Mouse (Mus musculus): Measurements from ENCODE around the gene Cux1. TPM values are rescaled to one million over a fixed set of nuclear protein-coding genes. Genes with fewer than 3 reads are reported as not detected.
A peak's percentile ranks its signal among the peaks of the same experiment; 100 is the strongest.

Gene Cux1
- total RNA-seq, 4 experiments from 2014 or later = 79.2 to 99.7 (median 92.2) TPM

DNA sequence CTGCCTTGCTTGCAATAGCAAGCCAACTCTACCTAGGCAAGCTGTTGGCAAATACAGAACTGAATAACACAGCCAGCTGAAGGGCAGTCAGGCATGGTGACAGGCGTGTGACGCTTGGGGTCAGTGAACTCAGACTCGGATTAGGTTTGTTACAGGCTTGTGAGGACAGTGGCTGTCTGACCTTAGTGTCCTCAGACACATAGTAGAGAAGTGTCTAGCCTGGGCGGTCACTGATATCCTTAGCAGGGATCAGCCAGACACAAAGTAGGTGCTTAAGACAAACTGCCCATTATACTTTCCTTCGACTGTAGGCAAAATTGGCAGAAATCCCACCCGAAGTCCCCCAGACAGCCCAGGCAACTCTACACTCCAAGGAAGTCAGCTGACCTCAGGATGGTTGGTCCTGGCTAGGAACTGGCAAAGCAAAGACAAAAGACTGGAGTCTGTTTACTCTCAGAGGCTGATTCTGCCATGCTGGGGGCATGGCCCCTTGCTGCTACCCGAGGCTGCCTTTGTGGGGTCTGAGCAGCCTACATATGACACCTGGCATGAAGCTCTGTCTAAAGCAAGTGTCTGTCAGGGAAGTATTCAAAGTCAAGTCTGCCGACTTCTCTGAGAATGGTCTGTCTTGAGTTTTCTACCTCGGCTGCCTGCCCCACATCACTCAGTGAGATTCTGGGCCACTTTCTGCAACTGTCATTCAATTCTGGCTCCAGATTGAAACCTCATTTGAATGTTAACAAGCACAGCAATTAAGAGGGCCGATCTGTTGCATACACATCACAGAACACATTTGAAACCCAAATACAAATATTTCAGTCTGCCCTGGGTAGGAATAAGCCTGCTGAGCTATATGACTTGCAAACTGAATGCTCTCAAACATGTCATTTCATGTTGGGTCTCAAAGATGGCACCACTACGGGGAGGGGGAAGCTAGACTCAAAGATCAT, 124.8 kb downstream of the Cux1 start:
- no peak for DNase-seq (ENCODE audit: low spot score in 2 of 2)

DNA sequence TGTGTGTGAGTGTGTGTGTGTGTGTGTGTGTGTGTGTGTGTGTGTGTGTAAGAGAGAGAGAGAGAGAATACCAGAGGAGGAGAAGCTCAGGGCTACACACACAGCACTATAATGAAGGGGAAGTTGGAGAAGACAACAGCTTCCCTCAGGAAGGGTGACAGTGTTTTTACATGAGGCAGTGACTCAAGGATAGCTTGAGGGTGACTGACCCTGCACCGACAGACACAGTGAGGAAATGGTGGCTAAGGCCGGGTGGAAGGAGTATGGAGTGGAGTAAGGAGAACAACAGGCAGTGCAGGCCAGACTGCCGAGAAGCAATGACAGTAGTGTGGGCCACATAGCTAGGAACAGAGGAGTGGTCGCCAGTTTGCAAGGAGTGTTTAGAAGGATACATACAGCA, 137.6 kb downstream of the Cux1 start:
- no peak for DNase-seq (ENCODE audit: low spot score in 2 of 2)

DNA sequence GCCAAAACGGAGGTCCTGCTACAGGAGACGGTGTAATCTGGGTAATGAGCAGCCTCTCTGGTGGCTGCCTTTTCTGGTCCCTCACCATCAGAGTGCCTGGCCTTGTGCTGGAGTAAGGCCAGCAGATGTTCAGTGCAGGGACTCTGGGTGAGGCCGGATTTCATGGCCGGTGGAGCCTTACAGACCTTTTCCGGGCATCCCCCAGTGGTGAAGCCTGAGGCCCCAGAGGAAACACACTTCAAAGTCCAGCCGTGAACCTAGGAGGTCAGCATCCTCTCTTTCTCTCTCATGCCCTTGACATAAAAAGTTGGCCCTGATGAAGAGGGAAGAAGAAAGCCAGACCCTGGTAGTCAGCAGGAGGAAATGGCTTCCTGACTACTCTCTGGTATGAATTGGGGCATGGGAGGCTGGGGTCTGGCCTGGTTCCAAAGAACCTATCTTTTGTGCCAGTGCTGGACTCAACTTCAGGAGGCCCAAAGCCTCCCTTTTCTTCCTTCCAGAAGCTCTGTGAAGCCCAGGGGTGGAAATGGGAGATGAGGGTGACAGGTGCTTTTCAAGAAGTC, 138.7 kb downstream of the Cux1 start:
- no peak for DNase-seq (ENCODE audit: low spot score in 2 of 2)

DNA sequence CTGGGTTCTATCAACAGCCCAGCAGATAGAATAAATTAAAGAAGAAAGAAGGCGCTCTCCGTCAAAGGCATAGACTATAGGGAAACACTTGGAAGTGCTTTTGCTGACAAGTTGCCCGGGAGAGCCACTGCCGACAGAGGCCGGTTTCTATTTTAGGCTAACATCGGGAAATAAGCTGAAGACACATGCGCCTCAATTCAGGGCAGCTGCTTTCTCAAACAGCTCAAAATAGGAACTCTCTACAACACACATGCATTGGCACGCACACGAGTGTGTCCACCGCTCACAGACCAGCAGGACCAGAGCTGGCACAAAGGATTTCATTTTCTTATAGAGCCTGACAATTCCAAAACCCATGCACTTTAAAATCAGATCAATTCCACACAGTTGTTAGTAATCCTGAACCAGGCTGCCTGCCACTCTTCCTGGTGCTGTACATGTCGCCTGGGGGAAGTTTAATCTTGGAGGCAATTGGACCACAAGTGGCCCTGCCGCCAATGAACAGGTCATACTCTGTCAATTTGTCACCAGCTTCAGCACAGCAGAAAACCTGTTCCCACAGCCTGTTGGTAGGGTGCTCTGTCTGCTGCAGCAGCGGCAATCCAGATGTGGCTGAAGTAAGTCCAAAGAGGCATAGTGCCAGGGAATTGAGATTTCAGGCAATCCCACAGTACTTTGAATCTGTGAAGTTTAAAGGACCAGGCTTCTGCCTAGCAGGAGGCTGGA, 139.4 kb downstream of the Cux1 start:
- peak in 1 of 2 experiments; percentile 43 for DNase-seq (ENCODE audit: low spot score in 2 of 2)

DNA sequence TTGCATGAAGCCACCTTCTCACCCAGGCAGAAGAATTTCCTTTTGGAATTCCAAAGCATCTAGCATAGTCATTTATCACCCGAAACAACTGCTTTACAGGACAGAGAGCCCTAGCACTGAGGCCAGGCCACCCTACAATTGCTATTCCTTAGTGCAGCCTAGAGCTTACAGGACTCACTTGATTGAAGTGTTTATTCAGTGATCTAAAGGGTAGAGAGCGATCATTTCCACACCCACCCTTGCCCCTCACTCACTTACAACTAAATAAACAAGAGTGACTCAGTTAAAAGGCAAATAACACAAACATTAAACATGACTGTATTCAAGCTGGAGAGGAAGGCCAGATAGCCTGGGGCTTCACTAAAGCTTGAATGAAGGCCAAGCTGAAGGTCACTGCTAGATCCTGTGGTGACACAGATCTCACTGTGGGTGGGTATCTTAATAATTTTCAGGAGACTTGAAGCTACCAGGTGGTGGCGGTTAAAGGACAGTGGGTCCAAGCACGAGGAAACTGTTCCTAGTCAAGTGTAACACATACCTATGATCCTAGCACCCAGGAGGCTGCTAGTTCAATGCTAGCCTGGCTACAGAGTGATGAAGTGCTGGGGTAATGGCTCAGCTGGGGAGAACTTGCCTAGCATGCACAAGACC, 140.0 kb downstream of the Cux1 start:
- no peak for DNase-seq (ENCODE audit: low spot score in 2 of 2)

DNA sequence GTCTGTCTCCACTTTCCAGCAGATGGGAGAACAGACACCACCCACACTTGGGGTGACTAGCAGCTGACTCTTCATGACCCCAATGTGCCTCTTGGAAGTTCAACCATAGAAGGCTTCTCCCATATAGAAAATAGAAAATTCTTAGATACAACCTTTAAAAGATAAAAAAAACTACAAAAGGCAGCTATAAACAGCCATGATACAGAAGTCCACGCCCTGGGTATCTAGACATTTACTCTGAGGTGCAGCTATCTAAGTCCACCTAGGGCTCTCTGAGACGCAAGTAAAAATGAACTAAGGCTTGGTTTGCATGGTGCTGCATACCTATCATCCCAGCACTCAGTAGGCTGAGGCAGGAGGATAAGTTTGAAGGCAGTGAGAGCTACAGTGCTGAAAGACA, 144.3 kb downstream of the Cux1 start:
- no peak for DNase-seq (ENCODE audit: low spot score in 2 of 2)

DNA sequence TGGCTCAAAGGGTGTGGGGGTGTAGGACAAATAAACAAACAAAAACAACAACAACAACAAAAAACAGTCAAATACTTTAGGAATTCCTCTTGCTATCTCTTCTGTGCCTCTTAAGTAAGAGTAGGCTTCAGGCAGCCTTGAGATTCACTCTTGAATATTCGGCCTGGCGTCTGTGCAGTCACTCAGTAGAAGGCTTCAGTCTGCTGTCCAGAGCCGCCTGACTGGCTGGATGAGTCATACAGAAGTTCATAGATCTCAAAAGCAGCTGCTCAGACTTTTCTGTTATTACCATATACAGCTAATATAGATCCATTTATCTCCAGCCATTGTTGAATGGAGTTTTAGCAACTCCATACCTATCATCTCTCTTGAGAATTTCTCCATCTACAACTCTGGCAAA, 145.4 kb downstream of the Cux1 start:
- DNase-seq (ENCODE audit: low spot score in 2 of 2) = no peak

DNA sequence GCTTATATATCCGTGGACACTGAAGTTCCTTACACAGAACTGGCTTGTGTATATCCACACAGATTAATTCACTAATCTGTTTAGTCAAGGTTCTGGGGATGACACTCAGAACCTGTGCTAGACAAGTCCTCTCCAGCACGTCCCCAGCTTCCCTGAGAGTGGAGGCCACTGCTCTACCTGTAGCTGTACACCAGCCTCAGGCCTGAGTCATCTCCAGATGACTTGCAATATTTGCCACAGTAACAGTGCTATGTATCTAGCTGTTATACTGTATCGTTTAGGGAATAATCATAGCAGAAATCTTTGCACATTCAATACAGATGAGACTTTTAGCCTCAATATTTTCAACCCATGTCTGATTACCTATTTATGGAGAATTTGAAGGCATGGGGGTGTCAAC, 146.0 kb downstream of the Cux1 start:
- no peak for DNase-seq (ENCODE audit: low spot score in 2 of 2)

DNA sequence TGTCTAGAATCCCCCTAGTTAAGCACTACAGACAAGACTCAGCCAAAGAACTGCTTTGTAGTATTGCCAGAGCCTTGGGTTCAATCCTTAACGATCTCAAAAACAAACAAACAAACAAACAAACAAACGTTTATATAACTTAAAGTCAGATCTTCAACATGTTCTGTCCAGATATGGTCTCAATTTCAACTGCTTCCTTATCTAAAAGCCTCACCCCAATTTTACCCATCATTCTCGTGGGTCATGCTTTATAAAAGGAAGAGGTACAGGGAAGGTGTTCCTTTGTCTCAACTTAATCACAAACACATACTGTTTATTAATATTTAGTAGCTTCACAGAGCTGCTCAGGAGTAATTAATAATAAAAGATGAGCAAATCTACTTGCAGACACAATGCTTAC, 146.9 kb downstream of the Cux1 start:
- no peak for DNase-seq (ENCODE audit: low spot score in 2 of 2)

DNA sequence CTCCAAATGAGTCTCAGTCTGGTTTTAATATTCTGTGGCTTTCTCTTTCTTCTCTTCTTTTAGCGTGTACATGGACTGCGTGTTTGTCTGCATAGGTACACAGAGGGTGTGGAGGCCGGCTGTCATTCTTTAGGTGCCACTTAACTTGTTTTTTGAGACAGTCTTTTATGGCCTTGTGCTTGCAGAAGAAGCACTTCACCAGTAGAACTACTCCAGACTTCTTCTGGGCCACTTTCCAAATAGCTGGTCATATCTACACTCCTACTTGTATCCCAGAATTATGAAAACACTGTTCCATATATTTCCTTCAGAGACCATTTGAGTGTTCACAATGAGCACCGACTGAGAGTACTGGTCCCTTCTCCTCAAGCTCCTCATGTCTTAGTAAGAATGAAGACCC, 149.4 kb downstream of the Cux1 start:
- no peak for DNase-seq (ENCODE audit: low spot score in 2 of 2)

DNA sequence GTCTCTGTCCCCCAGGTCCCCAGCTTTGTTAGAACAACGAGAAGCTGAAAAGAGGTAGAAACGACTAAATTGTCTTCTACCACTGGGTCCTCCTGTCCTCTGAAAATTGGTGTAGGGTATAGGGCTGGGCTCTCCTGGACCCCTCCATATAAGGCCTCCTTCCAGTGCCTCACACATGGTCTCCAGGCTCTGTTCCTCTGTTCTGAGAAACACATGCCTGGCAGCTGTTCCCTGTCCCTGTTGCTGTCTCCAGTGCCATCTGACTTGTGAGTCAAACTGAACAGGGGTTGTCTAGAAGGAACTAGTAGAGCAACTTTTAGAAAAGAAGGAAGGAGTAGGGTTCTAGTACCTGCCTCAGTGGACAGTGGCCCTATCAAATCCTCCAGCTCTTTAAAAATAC, 152.8 kb downstream of the Cux1 start:
- DNase-seq (ENCODE audit: low spot score in 2 of 2) = no peak

DNA sequence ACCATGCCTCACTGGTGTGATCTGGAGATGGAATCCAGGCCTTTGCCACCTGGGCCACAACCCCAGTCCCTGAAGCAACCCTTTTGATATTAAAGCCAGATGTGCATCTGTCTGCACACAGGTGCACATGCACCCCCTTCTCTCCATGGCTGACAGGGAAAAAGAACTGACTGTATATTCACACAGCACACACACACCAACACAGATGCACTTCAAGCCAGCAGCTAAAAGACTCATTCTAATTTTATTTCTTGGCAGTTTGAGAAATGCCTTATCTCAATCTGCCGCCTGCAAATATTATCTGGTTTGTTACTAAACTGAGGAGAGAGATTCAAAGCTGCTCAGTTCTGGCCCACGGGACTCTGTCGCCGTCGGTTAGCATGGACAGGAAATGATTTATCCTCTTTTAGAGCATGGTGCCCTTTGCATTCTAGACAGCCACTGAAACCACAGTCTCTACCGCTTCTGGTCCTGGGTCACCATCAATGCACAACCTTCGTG, 156.6 kb downstream of the Cux1 start:
- no peak for DNase-seq (ENCODE audit: low spot score in 2 of 2)

DNA sequence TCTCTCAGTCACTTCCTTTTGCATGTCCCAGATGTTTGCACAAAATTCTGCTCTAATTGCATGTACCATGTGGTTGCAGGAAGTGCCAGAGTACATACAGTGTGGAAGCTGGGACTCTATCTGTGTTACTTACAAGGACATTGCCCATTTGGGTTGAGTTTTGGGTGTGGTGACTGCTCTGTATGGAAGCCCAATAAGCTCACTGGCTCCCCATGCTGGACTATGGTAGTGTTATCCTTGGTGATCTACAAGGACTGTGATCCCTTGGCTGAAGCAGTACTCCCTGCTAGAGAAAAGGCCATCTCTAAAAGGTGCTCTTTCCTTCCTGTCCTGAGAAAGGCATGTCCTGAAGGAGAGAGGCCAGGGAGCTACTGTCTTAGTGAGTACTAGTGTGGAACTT, 160.9 kb downstream of the Cux1 start:
- no peak for DNase-seq (ENCODE audit: low spot score in 2 of 2)

DNA sequence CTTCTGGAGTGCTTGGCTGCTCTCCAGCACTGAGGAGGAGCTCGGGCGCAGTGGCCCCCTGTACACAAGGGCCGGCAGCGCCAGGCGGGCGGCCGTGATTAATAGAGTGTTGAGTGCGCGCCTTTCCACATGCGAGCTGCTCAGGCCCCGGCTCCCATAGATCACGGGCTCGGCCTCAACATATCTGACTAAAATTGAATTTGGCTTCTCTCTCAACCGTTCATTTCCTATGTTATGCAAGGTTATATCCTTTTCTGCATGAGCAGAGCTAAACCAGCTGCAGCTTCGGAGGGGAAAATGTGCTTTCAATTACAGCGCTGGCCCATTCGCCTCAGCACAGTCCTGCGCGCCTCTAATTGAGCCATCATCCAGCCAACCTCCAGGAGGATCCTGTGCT, 163.7 kb downstream of the Cux1 start:
- DNase-seq (ENCODE audit: low spot score in 2 of 2) = peak in 1 of 2 experiments; percentile 42

DNA sequence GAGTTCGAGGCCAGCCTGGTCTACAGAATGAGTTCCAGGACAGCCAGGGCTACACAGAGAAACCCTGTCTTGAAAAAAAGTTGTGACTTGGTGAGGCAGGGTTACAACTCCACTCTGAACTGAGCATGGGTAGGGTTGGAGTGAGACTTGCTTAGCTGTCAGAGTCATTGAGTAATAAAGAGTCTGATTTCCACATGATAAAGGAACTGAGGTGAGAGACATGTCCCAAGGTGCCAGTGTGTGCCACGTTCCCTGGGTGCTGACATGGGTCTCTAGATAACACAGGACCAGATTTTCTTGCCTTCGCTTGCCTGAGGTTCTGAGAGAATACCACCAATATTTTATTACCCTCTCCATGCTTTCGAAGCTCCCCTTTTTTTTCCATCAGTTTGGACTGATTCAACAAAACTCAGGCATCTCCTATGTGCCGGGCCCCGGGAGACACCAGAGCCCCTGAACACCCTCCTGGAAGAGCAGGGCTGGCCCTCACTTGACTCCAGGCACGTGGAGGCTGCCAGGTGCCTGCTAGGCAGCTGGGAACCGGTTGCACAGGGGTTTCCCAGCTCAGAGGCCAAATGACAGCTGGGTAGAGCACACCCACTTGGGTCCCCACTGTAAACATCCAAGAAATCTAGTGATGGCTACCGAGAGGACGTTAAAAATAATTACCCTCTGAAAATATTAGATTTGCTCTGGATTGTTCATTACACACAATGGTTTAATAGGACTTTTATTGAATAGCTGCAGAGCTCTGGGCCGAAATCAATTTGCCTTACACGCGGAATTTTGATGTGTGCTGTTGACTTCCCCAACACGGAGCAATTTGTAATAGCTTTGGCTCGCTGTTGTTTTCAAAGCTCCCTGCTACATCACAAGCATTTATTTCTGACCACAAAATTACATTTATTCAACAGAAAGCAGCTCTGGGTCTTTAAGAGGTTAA, 164.4 kb downstream of the Cux1 start:
- DNase-seq (ENCODE audit: low spot score in 2 of 2) = no peak

DNA sequence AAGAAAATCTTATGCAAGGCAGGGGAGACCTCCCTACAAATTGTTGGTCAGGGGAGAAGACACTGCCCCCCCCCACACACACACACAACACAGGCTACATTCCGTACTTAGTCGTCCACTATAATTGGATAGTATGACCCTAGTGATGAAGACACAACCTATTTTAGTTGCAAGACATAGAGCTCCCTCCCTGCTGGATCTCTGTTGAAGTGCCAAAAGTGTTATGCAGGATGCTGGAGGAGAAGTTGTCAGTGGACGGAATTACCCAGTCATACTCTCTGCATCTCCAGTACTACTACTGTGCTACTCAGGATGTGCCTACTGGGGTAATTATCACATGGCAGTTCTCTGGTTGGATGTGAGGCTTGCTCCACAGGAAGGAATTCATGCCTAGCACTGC, 168.6 kb downstream of the Cux1 start:
- no peak for DNase-seq (ENCODE audit: low spot score in 2 of 2)

DNA sequence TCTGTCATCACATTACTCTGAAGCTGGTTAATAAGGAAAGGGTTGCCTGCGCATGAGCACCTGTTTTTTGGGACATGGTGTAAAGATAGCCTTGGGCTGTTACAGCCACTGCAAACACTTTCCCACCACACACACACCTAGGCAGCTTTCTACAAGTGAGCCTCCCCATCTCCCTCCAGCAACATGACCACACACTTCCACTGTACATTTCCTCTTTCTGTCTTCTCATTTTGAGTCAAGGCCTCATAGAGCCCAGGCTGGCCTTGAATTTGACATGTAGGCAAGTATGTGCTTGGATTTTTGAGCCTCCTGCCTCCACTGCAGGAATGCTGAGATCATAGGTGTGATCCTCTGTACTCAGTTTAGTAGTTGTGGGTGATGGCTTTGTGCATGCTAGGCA, 170.6 kb downstream of the Cux1 start:
- DNase-seq (ENCODE audit: low spot score in 2 of 2) = no peak

DNA sequence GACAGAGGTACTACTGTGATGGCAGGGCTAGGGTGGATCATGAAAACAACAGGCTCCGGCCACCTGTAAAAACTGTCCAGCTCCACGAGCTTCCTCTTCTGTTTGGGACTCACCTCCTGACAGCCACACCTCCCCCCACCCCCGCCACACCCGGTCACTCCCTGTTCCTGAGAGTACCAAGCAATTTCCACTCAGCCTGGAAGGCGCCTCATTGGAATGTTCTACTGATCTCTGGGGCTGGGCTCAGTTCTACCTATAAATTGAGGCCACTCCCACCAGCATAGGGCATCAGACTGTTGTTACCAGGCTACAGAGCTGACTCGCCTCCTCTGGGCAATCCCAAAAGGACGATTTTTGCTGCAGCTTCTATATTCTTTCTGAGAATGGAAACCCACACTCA, 171.0 kb downstream of the Cux1 start:
- no peak for DNase-seq (ENCODE audit: low spot score in 2 of 2)

DNA sequence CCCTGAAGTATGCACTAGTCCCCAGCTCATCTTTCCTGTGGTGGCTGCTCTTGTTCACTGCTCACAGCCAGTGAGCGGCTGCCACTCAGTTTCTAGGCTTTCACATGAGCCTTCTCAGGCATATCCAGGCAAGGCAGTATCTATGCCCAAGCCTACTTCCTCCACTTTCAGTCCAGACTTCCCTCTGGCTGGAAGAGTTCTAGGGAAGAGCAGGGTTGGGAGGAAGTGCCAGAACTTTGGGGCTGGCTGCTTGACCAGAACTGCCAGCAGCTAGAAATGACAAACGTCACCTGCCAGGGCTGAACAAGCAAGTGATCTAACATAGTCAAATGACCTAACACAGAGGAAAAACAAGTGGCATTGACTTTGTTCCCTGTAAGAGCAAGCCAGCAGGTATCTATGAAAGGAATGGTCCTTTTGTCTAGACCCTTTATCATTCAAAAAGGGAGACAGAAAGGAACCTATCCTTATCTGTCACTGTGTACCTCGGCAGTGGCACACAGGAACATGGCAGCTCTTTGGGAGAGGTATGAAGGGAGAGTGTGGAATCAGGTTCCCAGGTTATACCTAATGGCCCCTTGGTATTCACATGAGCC, 171.6 kb downstream of the Cux1 start:
- peak; percentile 12 to 27 for DNase-seq (ENCODE audit: low spot score in 2 of 2)

All from gastrocnemius, adult 8-10 months (tissue).